Mouse (Mus musculus) neural tube, embryonic 13.5 days (tissue): Measurements from ENCODE around the gene Hoxa7. TPM values are rescaled to one million over a fixed set of nuclear protein-coding genes. Genes with fewer than 3 reads are reported as not detected.

Experiments
- ATAC-seq: fragments of 200-750 bp; cut with Nextera tagmentation; 2 replicates; pipeline ENCODE4 v1.8.0; 2017; ENCODE audit warnings: low read depth, mild to moderate bottlenecking, moderate TSS enrichment, moderate library complexity
- H3K27ac ChIP-seq: fragments of 300-500 bp; sonication (generic); replicated peaks from 2 replicates; pipeline ENCODE4 v1.5.1; 2015; ENCODE audit warnings: moderate library complexity, mild to moderate bottlenecking, inconsistent platforms
- H3K27me3 ChIP-seq: fragments of 300-500 bp; sonication (generic); 2 replicates; pipeline ENCODE4 v1.6.1; 2015; ENCODE audit warnings: mild to moderate bottlenecking, inconsistent platforms
- H3K36me3 ChIP-seq: fragments of 300-500 bp; sonication (generic); 2 replicates; pipeline ENCODE4 v1.6.1; 2015; ENCODE audit warnings: mild to moderate bottlenecking, inconsistent platforms
- H3K4me1 ChIP-seq: fragments of 300-500 bp; sonication (generic); replicated peaks from 2 replicates; pipeline ENCODE4 v1.6.1; 2015; ENCODE audit warnings: inconsistent platforms
- H3K4me2 ChIP-seq: fragments of 300-500 bp; sonication (generic); 2 replicates; pipeline ENCODE4 v1.6.1; 2015; ENCODE audit warnings: inconsistent platforms, mild to moderate bottlenecking, moderate library complexity
- H3K4me3 ChIP-seq: fragments of 300-500 bp; sonication (generic); 2 replicates; pipeline ENCODE4 v1.5.1; 2015; ENCODE audit warnings: mild to moderate bottlenecking, inconsistent platforms
- H3K9ac ChIP-seq: fragments of 300-500 bp; sonication (generic); 2 replicates; pipeline ENCODE4 v1.6.1; 2015; ENCODE audit warnings: moderate library complexity, mild to moderate bottlenecking, inconsistent platforms
- H3K9me3 ChIP-seq: fragments of 300-500 bp; sonication (generic); 2 replicates; pipeline ENCODE4 v1.6.1; 2016; ENCODE audit warnings: inconsistent platforms
- WGBS: fragments of 180-500 bp; shearing (Covaris S2); methylation state at CpG from one replicate; pipeline ENCODE4 v1.1.7; 2015; 5-methylcytosine and 5-hydroxymethylcytosine counted together
- polyA plus RNA-seq: library from polyadenylated mRNA; unstranded; fragments of >200 nt; fragmentation: Nextera tagmentation; extraction: Ambion mirVana; gene quantifications from 2 replicates; pipeline ENCODE4 v1.2.1, GENCODE M21; 2015

Gene Hoxa7
- polyA plus RNA-seq, 1 experiment from 2014 or later: 125 TPM

- Histone ChIP-seq H3K9me3 (no peaks in the 10 kb centered on the region), H3K27me3 (peaks cover 94% of the 10 kb centered on the region), H3K4me2 (0 out of 2 replicates have a peak overlapping the region, but pooled peaks have one; percentile 22), H3K4me1 (peaks cover 4% of the 10 kb centered on the region), H3K36me3 (no peaks in the 10 kb centered on the region), H3K27ac (no peak overlapping the region), H3K9ac (no peak overlapping the region), H3K4me3 (no peak overlapping the region)
- 7% methylated on average over 7 of the region's 7 CpGs for WGBS
- no peak for ATAC-seq
Measured at GRCm38 (mm10) chr6:52251177-52251879, 29.7 kb upstream of the Hoxa7 start.

- Histone ChIP-seq H3K4me2 (peak overlapping the region; percentile 42), H3K4me3 (peak overlapping the region; percentile 25)
Measured at GRCm38 (mm10) chr6:52249826-52250225, 28.2 kb upstream of the Hoxa7 start.

GRCm38 (mm10) chr6:52249415-52249738, 27.7 kb upstream of the Hoxa7 start:
- H3K9ac ChIP-seq: peak overlapping the region; percentile 55

More at GRCm38 (mm10) chr6:52249826-52250225, 28.2 kb upstream of the Hoxa7 start:
- peak overlapping the region; percentile 69; the same call in 1 of the 2 replicates for H3K27ac ChIP-seq
- no peak for ATAC-seq
- no peaks in the 10 kb centered on the region for H3K36me3 ChIP-seq
- WGBS: 2% methylated on average over 4 of the region's 4 CpGs
- 0 out of 2 replicates have a peak overlapping the region, but pooled peaks have one; percentile 55 for H3K9ac ChIP-seq
- peaks cover 96% of the 10 kb centered on the region for H3K27me3 ChIP-seq
- H3K4me1 ChIP-seq: peaks cover 4% of the 10 kb centered on the region
- H3K9me3 ChIP-seq: no peaks in the 10 kb centered on the region

GRCm38 (mm10) chr6:52248638-52249414, 27.2 kb upstream of the Hoxa7 start:
- H3K4me2 ChIP-seq: peak overlapping the region; percentile 42
- peak overlapping the region; percentile 69 for H3K27ac ChIP-seq
- H3K36me3 ChIP-seq: no peaks in the 10 kb centered on the region
- peaks cover 97% of the 10 kb centered on the region for H3K27me3 ChIP-seq
- 1% methylated on average over 27 of the region's 27 CpGs for WGBS
- peak overlapping the region; percentile 25 for H3K4me3 ChIP-seq
- H3K4me1 ChIP-seq: peaks cover 4% of the 10 kb centered on the region
- peak overlapping the region; percentile 55 for H3K9ac ChIP-seq
- no peak for ATAC-seq
- no peaks in the 10 kb centered on the region for H3K9me3 ChIP-seq

More at GRCm38 (mm10) chr6:52249415-52249738, 27.7 kb upstream of the Hoxa7 start:
- no peaks in the 10 kb centered on the region for H3K36me3 ChIP-seq
- H3K27me3 ChIP-seq: peaks cover 97% of the 10 kb centered on the region
- H3K4me2 ChIP-seq: peak overlapping the region; percentile 42
- ATAC-seq: no peak
- 2% methylated on average over 16 of the region's 16 CpGs for WGBS
- H3K9me3 ChIP-seq: no peaks in the 10 kb centered on the region
- H3K27ac ChIP-seq: peak overlapping the region; percentile 69; the same call in 1 of the 2 replicates
- H3K4me1 ChIP-seq: peaks cover 4% of the 10 kb centered on the region
- H3K4me3 ChIP-seq: peak overlapping the region; percentile 25

GRCm38 (mm10) chr6:52247766-52248637, 26.3 kb upstream of the Hoxa7 start:
- Histone ChIP-seq H3K36me3 (no peaks in the 10 kb centered on the region), H3K27ac (peak overlapping the region; percentile 69), H3K9me3 (no peaks in the 10 kb centered on the region), H3K4me3 (peak overlapping the region; percentile 25), H3K4me2 (peak overlapping the region; percentile 42), H3K4me1 (peaks cover 4% of the 10 kb centered on the region), H3K9ac (peak overlapping the region; percentile 55), H3K27me3 (peaks cover 98% of the 10 kb centered on the region)
- no peak for ATAC-seq
- 1% methylated on average over 23 of the region's 23 CpGs for WGBS

- peak overlapping the region; percentile 71 for H3K9ac ChIP-seq
- peak overlapping the region; percentile 38 for H3K4me3 ChIP-seq
Measured at GRCm38 (mm10) chr6:52246916-52247315, 25.3 kb upstream of the Hoxa7 start.

GRCm38 (mm10) chr6:52246403-52246803, 24.7 kb upstream of the Hoxa7 start:
- peak overlapping the region; percentile 78 for H3K27ac ChIP-seq
- peak overlapping the region; percentile 38 for H3K4me3 ChIP-seq
- no peaks in the 10 kb centered on the region for H3K36me3 ChIP-seq
- no peaks in the 10 kb centered on the region for H3K9me3 ChIP-seq
- H3K4me1 ChIP-seq: peaks cover 4% of the 10 kb centered on the region
- no peak for ATAC-seq
- under 1% methylated on average over 26 of the region's 26 CpGs for WGBS
- H3K27me3 ChIP-seq: peaks cover 98% of the 10 kb centered on the region
- peak overlapping the region; percentile 49 for H3K4me2 ChIP-seq
- peak overlapping the region; percentile 71 for H3K9ac ChIP-seq

More at GRCm38 (mm10) chr6:52246916-52247315, 25.3 kb upstream of the Hoxa7 start:
- peaks cover 4% of the 10 kb centered on the region for H3K4me1 ChIP-seq
- H3K36me3 ChIP-seq: no peaks in the 10 kb centered on the region
- peak overlapping the region; percentile 78; the same call in 1 of the 2 replicates for H3K27ac ChIP-seq
- WGBS: 5% methylated on average over 3 of the region's 3 CpGs
- peaks cover 98% of the 10 kb centered on the region for H3K27me3 ChIP-seq
- H3K9me3 ChIP-seq: no peaks in the 10 kb centered on the region
- no peak for ATAC-seq
- peak overlapping the region; percentile 49 for H3K4me2 ChIP-seq

- H3K27me3 ChIP-seq: peaks cover 98% of the 10 kb centered on the region
- H3K36me3 ChIP-seq: no peaks in the 10 kb centered on the region
- 1% methylated on average over 20 of the region's 20 CpGs for WGBS
- H3K9me3 ChIP-seq: no peaks in the 10 kb centered on the region
- H3K4me2 ChIP-seq: peak within 1 kb of the TSS; percentile 49
- peak within 1 kb of the TSS; percentile 78 for H3K27ac ChIP-seq
- peak within 1 kb of the TSS; percentile 38 for H3K4me3 ChIP-seq
- peaks cover 11% of the 10 kb centered on the region for H3K4me1 ChIP-seq
- no peak for ATAC-seq
- peak within 1 kb of the TSS; percentile 71 for H3K9ac ChIP-seq
Measured at GRCm38 (mm10) chr6:52245757-52246142, 24.1 kb upstream of the Hoxa7 start, which contains the start of gene Hoxa11. Hoxa11 (minus strand) TSS chr6:52245810.

GRCm38 (mm10) chr6:52245040-52245756, 23.5 kb upstream of the Hoxa7 start:
- Histone ChIP-seq H3K9ac (peak overlapping the region; percentile 71), H3K27ac (peak overlapping the region; percentile 78), H3K4me2 (peak overlapping the region; percentile 49), H3K4me3 (peak overlapping the region; percentile 38), H3K9me3 (no peaks in the 10 kb centered on the region), H3K27me3 (peaks cover 98% of the 10 kb centered on the region), H3K4me1 (peaks cover 14% of the 10 kb centered on the region), H3K36me3 (no peaks in the 10 kb centered on the region)
- under 1% methylated on average over 71 of the region's 71 CpGs for WGBS
- ATAC-seq: no peak

- Histone ChIP-seq H3K27ac (peak overlapping the region; percentile 78), H3K36me3 (no peaks in the 10 kb centered on the region), H3K4me2 (peak overlapping the region; percentile 49), H3K4me1 (peaks cover 14% of the 10 kb centered on the region), H3K4me3 (peak overlapping the region; percentile 38), H3K9ac (peak overlapping the region; percentile 71), H3K27me3 (peaks cover 96% of the 10 kb centered on the region), H3K9me3 (no peaks in the 10 kb centered on the region)
- WGBS: 2% methylated on average over 23 of the region's 23 CpGs
- no peak for ATAC-seq
Measured at GRCm38 (mm10) chr6:52244471-52245039, 22.9 kb upstream of the Hoxa7 start.
